Mouse (Mus musculus): ENCODE measurements around the gene Snx9.

DNA sequence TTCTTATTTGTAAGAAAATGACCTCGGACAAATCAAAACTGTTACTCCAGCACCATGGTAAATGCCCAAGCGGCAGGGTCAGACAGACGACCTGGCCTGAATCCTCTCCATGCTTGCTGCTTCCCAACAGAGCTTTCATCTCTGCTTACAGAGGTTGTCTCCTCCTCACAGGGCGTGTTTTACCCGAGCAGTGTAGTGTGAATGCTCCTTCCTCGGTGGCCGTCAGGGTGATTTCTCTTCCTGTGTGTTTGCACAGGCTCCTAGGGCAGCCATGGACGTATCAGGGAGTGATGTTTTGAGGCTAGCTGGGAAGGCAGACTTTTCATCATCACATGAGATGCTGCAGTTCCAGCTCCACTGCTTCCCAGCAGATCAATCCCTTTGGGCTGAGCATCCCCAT, 17.1 kb downstream of the Snx9 start:
- TF ChIP-seq CHD2 (IDR thresholded peaks at IDR 0.05; ENCODE audit: low read depth, low read length): no peak
- TF ChIP-seq ZNF384 (IDR thresholded peaks at IDR 0.05; ENCODE audit: low read depth, low read length): no peak
- no peak for TF ChIP-seq ZC3H11A (IDR thresholded peaks at IDR 0.05; ENCODE audit: borderline replicate concordance, low read depth, low read length)
- no peak for TF ChIP-seq HCFC1 (IDR thresholded peaks at IDR 0.05; ENCODE audit: borderline replicate concordance, insufficient read depth, low read length)

All from ES-E14 (cell line).